Mouse (Mus musculus): ENCODE results near the gene Tmem18. TPM values are rescaled to one million over a fixed set of nuclear protein-coding genes. Genes with fewer than 3 reads are reported as not detected.

The Tmem18 gene
- polyA plus RNA-seq (2012; ENCODE audit: insufficient read depth, insufficient read length, missing spikeins): 15.9 and 16.6 TPM in 2 replicates

DNA sequence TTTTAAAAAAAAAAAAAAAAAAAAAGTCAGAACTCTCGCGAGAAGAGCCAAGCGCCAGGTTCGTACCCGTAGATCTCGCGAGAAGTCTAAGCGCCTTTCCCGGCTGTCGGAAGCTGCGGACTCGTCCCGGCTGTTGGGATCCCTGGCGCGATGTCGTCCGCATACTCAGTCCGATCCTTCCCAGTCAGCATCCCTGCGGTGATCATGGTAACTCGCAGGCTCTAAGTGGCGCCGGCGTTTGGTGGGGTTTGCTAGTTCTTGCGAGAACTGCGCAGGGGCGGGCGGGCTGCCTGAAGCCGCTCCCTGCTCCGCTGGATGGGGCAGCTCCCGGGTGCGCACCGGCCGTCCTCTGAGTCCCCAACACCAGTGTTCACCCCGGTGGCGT lies at the start of gene Tmem18:
Gene Tmem18 (plus strand): TSS at position 71 of the 385 bp plus-strand sequence.
- TF ChIP-seq POLR2A (IDR thresholded peaks at IDR 0.05; ENCODE audit: borderline replicate concordance, low read depth, low read length) (no peak), CTCF (IDR thresholded peaks at IDR 0.05; ENCODE audit: low read depth, low read length) (no peak)
- H3K27ac ChIP-seq (ENCODE audit: insufficient read depth, low read depth, low read length): peak within 1 kb of the TSS; percentile 42; the same call in 1 of the 2 replicates
- peaks cover 11% of the 10 kb centered on the region for H3K4me1 ChIP-seq (ENCODE audit: control insufficient read depth, insufficient read depth, low read length)
- H3K4me3 ChIP-seq (ENCODE audit: insufficient read depth, low read length): peak within 1 kb of the TSS; percentile 88

- H3K4me3 ChIP-seq (ENCODE audit: insufficient read depth, low read length): no peak overlapping the region
- no peak overlapping the region for H3K27ac ChIP-seq (ENCODE audit: insufficient read depth, low read depth, low read length)
- no peak for TF ChIP-seq CTCF (IDR thresholded peaks at IDR 0.05; ENCODE audit: low read depth, low read length)
- no peak for TF ChIP-seq POLR2A (IDR thresholded peaks at IDR 0.05; ENCODE audit: borderline replicate concordance, low read depth, low read length)
- no peaks in the 10 kb centered on the region for H3K4me1 ChIP-seq (ENCODE audit: control insufficient read depth, insufficient read depth, low read length)
Observed at GRCm38 (mm10) chr12:30557349-30557748, 26.9 kb upstream of the Tmem18 start.

- no peak overlapping the region for H3K27ac ChIP-seq (ENCODE audit: insufficient read depth, low read depth, low read length)
- no peaks in the 10 kb centered on the region for H3K4me1 ChIP-seq (ENCODE audit: control insufficient read depth, insufficient read depth, low read length)
- no peak overlapping the region for H3K4me3 ChIP-seq (ENCODE audit: insufficient read depth, low read length)
- TF ChIP-seq POLR2A (IDR thresholded peaks at IDR 0.05; ENCODE audit: borderline replicate concordance, low read depth, low read length) (no peak), CTCF (IDR thresholded peaks at IDR 0.05; ENCODE audit: low read depth, low read length) (no peak)
Observed at GRCm38 (mm10) chr12:30561411-30561810, 22.8 kb upstream of the Tmem18 start.

GRCm38 (mm10) chr12:30572075-30572474 lies 12.2 kb upstream of the Tmem18 start:
- H3K4me3 ChIP-seq (ENCODE audit: insufficient read depth, low read length): no peak overlapping the region
- TF ChIP-seq POLR2A (IDR thresholded peaks at IDR 0.05; ENCODE audit: borderline replicate concordance, low read depth, low read length) (no peak), CTCF (IDR thresholded peaks at IDR 0.05; ENCODE audit: low read depth, low read length) (no peak)
- no peaks in the 10 kb centered on the region for H3K4me1 ChIP-seq (ENCODE audit: control insufficient read depth, insufficient read depth, low read length)
- no peak overlapping the region for H3K27ac ChIP-seq (ENCODE audit: insufficient read depth, low read depth, low read length)

GRCm38 (mm10) chr12:30575952-30576351 lies 8.3 kb upstream of the Tmem18 start:
- Histone ChIP-seq H3K4me3 (ENCODE audit: insufficient read depth, low read length) (no peak overlapping the region), H3K4me1 (ENCODE audit: control insufficient read depth, insufficient read depth, low read length) (no peaks in the 10 kb centered on the region), H3K27ac (ENCODE audit: insufficient read depth, low read depth, low read length) (no peak overlapping the region)
- TF ChIP-seq CTCF (IDR thresholded peaks at IDR 0.05; ENCODE audit: low read depth, low read length) (no peak), POLR2A (IDR thresholded peaks at IDR 0.05; ENCODE audit: borderline replicate concordance, low read depth, low read length) (no peak)

DNA sequence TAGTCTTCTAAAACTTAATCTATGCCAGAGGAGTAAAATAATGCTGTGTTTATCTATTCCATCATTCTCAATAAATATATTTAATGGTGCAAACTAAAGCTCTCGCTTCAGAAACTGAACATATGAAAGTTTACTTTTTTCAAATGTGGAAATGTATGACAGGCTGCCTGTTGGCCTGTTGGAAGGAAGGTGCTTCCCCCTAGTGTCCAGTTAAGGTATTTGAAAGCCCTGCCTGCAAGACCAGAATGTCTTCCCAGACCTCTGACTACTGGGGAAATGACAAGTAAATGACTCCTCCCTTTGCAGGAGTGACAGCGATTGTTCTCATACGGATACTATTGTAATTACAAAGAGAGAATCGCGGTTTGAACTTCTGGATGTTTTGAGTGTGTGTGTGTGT lies 6.2 kb upstream of the Tmem18 start:
- no peak overlapping the region for H3K4me3 ChIP-seq (ENCODE audit: insufficient read depth, low read length)
- TF ChIP-seq CTCF (IDR thresholded peaks at IDR 0.05; ENCODE audit: low read depth, low read length): no peak
- no peak for TF ChIP-seq POLR2A (IDR thresholded peaks at IDR 0.05; ENCODE audit: borderline replicate concordance, low read depth, low read length)
- H3K27ac ChIP-seq (ENCODE audit: insufficient read depth, low read depth, low read length): no peak overlapping the region
- no peaks in the 10 kb centered on the region for H3K4me1 ChIP-seq (ENCODE audit: control insufficient read depth, insufficient read depth, low read length)

DNA sequence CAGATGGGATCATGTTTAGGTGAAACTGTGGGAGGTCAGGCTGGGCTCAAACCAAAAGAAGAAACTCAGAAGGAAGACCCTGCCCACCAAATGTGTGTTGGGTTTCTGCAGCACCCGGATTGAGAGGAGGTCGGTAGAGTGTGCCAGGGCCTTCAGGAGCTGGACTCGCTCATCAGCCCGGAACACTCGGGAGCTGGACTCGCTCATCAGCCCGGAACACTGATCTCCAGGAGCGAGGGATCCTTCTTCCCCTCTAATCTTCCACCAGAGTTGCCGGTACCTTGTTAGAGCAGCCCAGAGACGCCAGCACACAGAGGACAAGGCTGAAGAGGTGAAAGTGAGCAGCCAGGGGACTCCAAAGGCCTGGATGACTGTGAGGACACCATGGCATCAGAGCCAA lies 2.9 kb upstream of the Tmem18 start:
- no peak for TF ChIP-seq CTCF (IDR thresholded peaks at IDR 0.05; ENCODE audit: low read depth, low read length)
- TF ChIP-seq POLR2A (IDR thresholded peaks at IDR 0.05; ENCODE audit: borderline replicate concordance, low read depth, low read length): no peak
- peaks cover 11% of the 10 kb centered on the region for H3K4me1 ChIP-seq (ENCODE audit: control insufficient read depth, insufficient read depth, low read length)
- H3K27ac ChIP-seq (ENCODE audit: insufficient read depth, low read depth, low read length): no peak overlapping the region
- H3K4me3 ChIP-seq (ENCODE audit: insufficient read depth, low read length): no peak overlapping the region

- no peak overlapping the region for H3K27ac ChIP-seq (ENCODE audit: insufficient read depth, low read depth, low read length)
- no peak for TF ChIP-seq CTCF (IDR thresholded peaks at IDR 0.05; ENCODE audit: low read depth, low read length)
- peaks cover 11% of the 10 kb centered on the region for H3K4me1 ChIP-seq (ENCODE audit: control insufficient read depth, insufficient read depth, low read length)
- H3K4me3 ChIP-seq (ENCODE audit: insufficient read depth, low read length): peak overlapping the region; percentile 88
Observed at GRCm38 (mm10) chr12:30583586-30584355, 455 bp upstream of the Tmem18 start.

DNA sequence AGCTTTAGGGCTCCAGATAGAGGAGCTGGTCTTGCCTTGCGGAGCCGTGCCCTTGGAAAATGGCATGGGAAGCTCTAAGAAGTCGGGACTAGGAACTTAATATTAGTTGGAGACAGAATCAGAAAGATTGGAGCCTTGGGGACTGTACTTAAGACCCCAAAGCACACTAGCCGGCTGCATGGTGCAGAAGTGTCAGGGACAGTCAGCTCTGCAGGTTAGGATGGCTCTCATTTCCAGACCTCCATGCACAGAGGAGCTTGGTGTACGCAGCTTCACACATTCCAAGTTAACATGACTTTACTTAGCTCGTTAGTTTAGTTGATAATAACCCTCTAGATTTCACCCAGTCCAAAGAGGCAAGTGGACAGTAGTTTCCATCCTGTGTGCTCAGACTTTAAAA lies 637 bp downstream of the Tmem18 start:
- H3K27ac ChIP-seq (ENCODE audit: insufficient read depth, low read depth, low read length): no peak overlapping the region
- TF ChIP-seq CTCF (IDR thresholded peaks at IDR 0.05; ENCODE audit: low read depth, low read length) (no peak), POLR2A (IDR thresholded peaks at IDR 0.05; ENCODE audit: borderline replicate concordance, low read depth, low read length) (no peak)
- peak overlapping the region; percentile 88 for H3K4me3 ChIP-seq (ENCODE audit: insufficient read depth, low read length)
- H3K4me1 ChIP-seq (ENCODE audit: control insufficient read depth, insufficient read depth, low read length): peaks cover 11% of the 10 kb centered on the region

- TF ChIP-seq CTCF (IDR thresholded peaks at IDR 0.05; ENCODE audit: low read depth, low read length): no peak
- TF ChIP-seq POLR2A (IDR thresholded peaks at IDR 0.05; ENCODE audit: borderline replicate concordance, low read depth, low read length): no peak
- Histone ChIP-seq H3K27ac (ENCODE audit: insufficient read depth, low read depth, low read length) (no peak overlapping the region), H3K4me3 (ENCODE audit: insufficient read depth, low read length) (no peak overlapping the region), H3K4me1 (ENCODE audit: control insufficient read depth, insufficient read depth, low read length) (no peaks in the 10 kb centered on the region)
Observed at GRCm38 (mm10) chr12:30591832-30592231, 7.6 kb downstream of the Tmem18 start.
